Mouse (Mus musculus): ENCODE results near the gene Ifitm10.

DNA sequence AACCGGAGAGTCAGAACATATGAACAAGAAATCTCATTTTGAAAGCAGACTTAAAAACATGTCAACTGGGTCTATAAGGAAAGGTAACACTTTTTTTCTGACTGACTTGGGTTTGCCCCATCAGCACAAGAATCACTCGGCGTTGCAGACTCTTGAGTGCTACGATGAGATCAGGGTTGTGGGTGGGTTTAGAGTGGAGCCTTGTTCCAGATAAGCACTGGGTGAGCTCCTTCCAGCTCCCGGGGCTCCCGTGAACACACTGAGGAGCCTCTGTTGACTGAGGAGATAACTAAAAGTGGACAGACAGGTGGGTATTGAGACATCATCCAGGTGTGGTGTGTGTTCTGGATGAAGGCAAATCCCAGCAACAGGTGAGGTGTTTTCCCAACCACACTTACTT lies 39.7 kb upstream of the Ifitm10 start:
- TF ChIP-seq POLR2A (IDR thresholded peaks at IDR 0.05; ENCODE audit: borderline replicate concordance, low read depth, low read length): no peak
- no peak for TF ChIP-seq CTCF (IDR thresholded peaks at IDR 0.05; ENCODE audit: low read depth, low read length)
